Mouse (Mus musculus): ENCODE measurements around the gene Rbm34. TPM values are rescaled to one million over a fixed set of nuclear protein-coding genes. Genes with fewer than 3 reads are reported as not detected.

Rbm34 gene
- polyA plus RNA-seq, 1 experiment from 2014 or later = 22.5 TPM

- Histone ChIP-seq H3K4me3 (no peak overlapping the region), H3K36me3 (no peaks in the 10 kb centered on the region), H3K4me1 (peaks cover 28% of the 10 kb centered on the region), H3K9ac (no peak overlapping the region), H3K4me2 (no peak overlapping the region), H3K27me3 (replicated peaks) (peaks cover 23% of the 10 kb centered on the region), H3K27ac (no peak overlapping the region), H3K9me3 (replicated peaks) (no peaks in the 10 kb centered on the region)
- 68% methylated on average over 8 of the region's 8 CpGs for WGBS (ENCODE audit: insufficient replicate concordance)
- no peak for ATAC-seq
Observed at GRCm38 (mm10) chr8:126976608-126977348, 5.9 kb upstream of the Rbm34 start.

GRCm38 (mm10) chr8:126975706-126976105, 4.8 kb upstream of the Rbm34 start:
- no peak overlapping the region for H3K9ac ChIP-seq
- no peak overlapping the region for H3K4me2 ChIP-seq
- H3K4me1 ChIP-seq = peaks cover 34% of the 10 kb centered on the region
- H3K27ac ChIP-seq = no peak overlapping the region
- WGBS (ENCODE audit: insufficient replicate concordance) = 20% methylated on average over 1 of the region's 1 CpGs
- no peaks in the 10 kb centered on the region for H3K9me3 ChIP-seq (replicated peaks)
- H3K36me3 ChIP-seq = no peaks in the 10 kb centered on the region
- H3K4me3 ChIP-seq = no peak overlapping the region
- H3K27me3 ChIP-seq (replicated peaks) = peaks cover 23% of the 10 kb centered on the region
- ATAC-seq = no peak

GRCm38 (mm10) chr8:126974511-126974910, 3.6 kb upstream of the Rbm34 start:
- ATAC-seq = no peak
- no peak overlapping the region for H3K9ac ChIP-seq
- H3K4me1 ChIP-seq = peaks cover 42% of the 10 kb centered on the region
- no peaks in the 10 kb centered on the region for H3K36me3 ChIP-seq
- no peak overlapping the region for H3K27ac ChIP-seq
- no peak overlapping the region for H3K4me2 ChIP-seq
- H3K4me3 ChIP-seq = no peak overlapping the region
- 68% methylated on average over 4 of the region's 4 CpGs for WGBS (ENCODE audit: insufficient replicate concordance)
- H3K27me3 ChIP-seq (replicated peaks) = peaks cover 20% of the 10 kb centered on the region
- H3K9me3 ChIP-seq (replicated peaks) = no peaks in the 10 kb centered on the region

DNA sequence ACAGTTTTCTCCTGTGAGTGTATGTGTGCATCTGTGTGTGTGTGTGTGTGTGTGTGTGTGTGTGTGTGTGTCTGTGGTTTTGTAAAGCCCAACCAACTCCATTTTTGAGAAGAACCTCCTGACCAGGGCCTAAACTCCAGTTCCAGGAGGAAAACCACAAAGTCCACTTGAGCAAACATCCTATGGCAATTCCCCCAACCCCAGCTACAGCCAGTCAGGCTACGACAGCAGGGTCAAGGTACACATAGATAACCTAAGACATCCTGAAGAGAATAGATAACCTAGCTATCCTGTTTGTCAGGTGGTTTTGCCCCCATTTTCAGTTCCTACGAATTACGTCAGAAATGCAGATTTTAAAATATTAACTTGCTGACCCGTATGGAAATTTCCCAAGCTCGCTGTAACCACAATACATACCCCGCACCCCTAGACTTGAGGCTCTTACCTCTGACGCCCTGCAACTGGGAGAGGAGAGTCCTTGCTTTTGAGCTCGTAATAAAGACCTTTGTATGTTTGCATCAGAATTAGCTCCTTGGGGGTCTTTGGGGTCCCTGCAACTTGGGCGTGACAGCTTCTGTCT, 2.9 kb upstream of the Rbm34 start:
- Histone ChIP-seq H3K4me1 (peaks cover 41% of the 10 kb centered on the region), H3K27me3 (replicated peaks) (peaks cover 20% of the 10 kb centered on the region), H3K9me3 (replicated peaks) (no peaks in the 10 kb centered on the region), H3K4me2 (no peak overlapping the region), H3K36me3 (peaks cover 7% of the 10 kb centered on the region), H3K27ac (0 out of 2 replicates have a peak overlapping the region, but pooled peaks have one; percentile 24), H3K4me3 (no peak overlapping the region), H3K9ac (peak overlapping the region; percentile 6; the same call in 1 of the 2 replicates)
- 31% methylated on average over 9 of the region's 9 CpGs for WGBS (ENCODE audit: insufficient replicate concordance)
- no peak for ATAC-seq

- H3K9ac ChIP-seq = no peak overlapping the region
- no peaks in the 10 kb centered on the region for H3K9me3 ChIP-seq (replicated peaks)
- H3K27ac ChIP-seq = no peak overlapping the region
- 55% methylated on average over 2 of the region's 2 CpGs for WGBS (ENCODE audit: insufficient replicate concordance)
- H3K4me2 ChIP-seq = no peak overlapping the region
- peaks cover 47% of the 10 kb centered on the region for H3K4me1 ChIP-seq
- peaks cover 15% of the 10 kb centered on the region for H3K27me3 ChIP-seq (replicated peaks)
- peaks cover 18% of the 10 kb centered on the region for H3K36me3 ChIP-seq
- ATAC-seq = no peak
- no peak overlapping the region for H3K4me3 ChIP-seq
Observed at GRCm38 (mm10) chr8:126972649-126973048, 1.8 kb upstream of the Rbm34 start.

DNA sequence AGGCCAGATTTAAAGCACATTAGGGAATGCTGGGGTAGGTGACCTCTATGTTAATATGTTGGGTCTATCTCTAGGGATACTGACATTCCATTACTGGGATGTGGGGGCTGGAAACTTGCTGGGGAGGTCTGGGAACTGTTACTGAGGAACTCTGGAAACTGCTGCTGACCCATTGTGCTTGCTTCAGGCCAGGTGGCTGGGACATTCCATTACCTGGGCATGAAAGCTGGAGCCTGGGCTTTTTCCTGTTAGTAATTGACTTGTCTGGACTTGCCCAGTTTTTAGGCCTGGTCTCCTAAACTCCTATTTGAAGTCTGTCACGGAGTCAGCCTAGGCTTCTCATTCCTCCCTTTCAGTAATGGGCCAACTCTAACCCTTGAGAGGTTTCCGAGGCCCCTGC, 1.2 kb upstream of the Rbm34 start:
- no peak for ATAC-seq
- peaks cover 12% of the 10 kb centered on the region for H3K27me3 ChIP-seq (replicated peaks)
- H3K4me1 ChIP-seq = peaks cover 49% of the 10 kb centered on the region
- WGBS (ENCODE audit: insufficient replicate concordance) = 82% methylated on average over 2 of the region's 2 CpGs
- H3K4me2 ChIP-seq = no peak overlapping the region
- no peak overlapping the region for H3K4me3 ChIP-seq
- H3K36me3 ChIP-seq = peaks cover 24% of the 10 kb centered on the region
- no peak overlapping the region for H3K27ac ChIP-seq
- no peaks in the 10 kb centered on the region for H3K9me3 ChIP-seq (replicated peaks)
- H3K9ac ChIP-seq = no peak overlapping the region

- Histone ChIP-seq H3K4me1 (peaks cover 49% of the 10 kb centered on the region), H3K9ac (peak overlapping the region; percentile 90), H3K9me3 (replicated peaks) (no peaks in the 10 kb centered on the region), H3K27me3 (replicated peaks) (peaks cover 4% of the 10 kb centered on the region), H3K4me2 (peak overlapping the region; percentile 87), H3K36me3 (peaks cover 32% of the 10 kb centered on the region), H3K4me3 (peak overlapping the region; percentile 98), H3K27ac (peak overlapping the region; percentile 68)
- peak; percentile 31 for ATAC-seq
- 12% methylated on average over 13 of the region's 13 CpGs for WGBS (ENCODE audit: insufficient replicate concordance)
Observed at GRCm38 (mm10) chr8:126971314-126971664, 418 bp upstream of the Rbm34 start.

DNA sequence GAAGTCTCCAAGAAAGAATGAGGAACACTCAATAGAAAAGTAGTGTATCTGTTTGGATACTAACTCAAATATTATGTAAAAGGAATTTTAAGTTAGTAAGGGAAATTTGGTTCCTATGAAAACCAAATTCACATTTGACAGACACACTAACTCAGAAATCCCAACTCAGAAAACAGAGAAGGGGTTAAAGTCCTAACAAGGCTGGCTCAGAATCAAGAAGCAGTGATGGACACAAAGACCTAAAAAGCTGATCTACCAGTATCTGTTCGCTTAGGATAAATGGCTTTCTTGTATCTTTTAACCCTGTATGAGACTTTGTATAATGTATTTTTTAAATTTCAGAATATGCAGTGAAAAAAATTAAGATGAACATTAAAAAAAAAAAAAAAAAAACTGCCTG, 1.3 kb downstream of the Rbm34 start:
- Histone ChIP-seq H3K36me3 (peaks cover 49% of the 10 kb centered on the region), H3K4me2 (peak overlapping the region; percentile 87), H3K4me3 (no peak overlapping the region), H3K27ac (no peak overlapping the region), H3K4me1 (peaks cover 47% of the 10 kb centered on the region), H3K9ac (no peak overlapping the region), H3K9me3 (replicated peaks) (no peaks in the 10 kb centered on the region), H3K27me3 (replicated peaks) (no peaks in the 10 kb centered on the region)
- WGBS (ENCODE audit: insufficient replicate concordance) = 76% methylated on average over 1 of the region's 1 CpGs
- no peak for ATAC-seq

GRCm38 (mm10) chr8:126968107-126968506, 2.8 kb downstream of the Rbm34 start:
- no peaks in the 10 kb centered on the region for H3K27me3 ChIP-seq (replicated peaks)
- H3K9me3 ChIP-seq (replicated peaks) = no peaks in the 10 kb centered on the region
- 84% methylated on average over 6 of the region's 6 CpGs for WGBS (ENCODE audit: insufficient replicate concordance)
- H3K4me1 ChIP-seq = peaks cover 33% of the 10 kb centered on the region
- ATAC-seq = no peak
- no peak overlapping the region for H3K4me3 ChIP-seq
- no peak overlapping the region for H3K4me2 ChIP-seq
- no peak overlapping the region for H3K27ac ChIP-seq
- peaks cover 62% of the 10 kb centered on the region for H3K36me3 ChIP-seq
- no peak overlapping the region for H3K9ac ChIP-seq

DNA sequence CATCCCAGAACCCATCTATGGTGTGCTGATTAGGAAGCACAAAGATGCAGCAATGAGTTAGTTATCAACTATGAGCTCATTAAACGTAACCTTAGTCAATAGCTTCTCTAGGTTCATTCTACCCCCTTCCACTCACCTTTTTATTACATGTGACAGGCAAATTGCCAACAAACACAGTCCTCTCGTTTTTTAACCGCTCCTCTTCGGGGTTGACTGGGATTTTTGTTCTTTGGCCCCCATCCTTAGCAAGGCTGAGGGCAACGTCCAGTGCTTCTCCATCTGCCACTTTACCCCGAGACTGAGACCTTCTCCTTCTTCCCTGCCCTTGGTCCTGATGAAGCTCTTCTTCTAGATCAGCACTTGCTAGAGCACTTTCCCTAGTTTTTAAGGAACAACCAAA, 5.6 kb downstream of the Rbm34 start:
- no peak overlapping the region for H3K9ac ChIP-seq
- H3K4me2 ChIP-seq = no peak overlapping the region
- no peaks in the 10 kb centered on the region for H3K9me3 ChIP-seq (replicated peaks)
- H3K27me3 ChIP-seq (replicated peaks) = no peaks in the 10 kb centered on the region
- ATAC-seq = no peak
- H3K27ac ChIP-seq = no peak overlapping the region
- no peak overlapping the region for H3K4me3 ChIP-seq
- H3K4me1 ChIP-seq = peaks cover 22% of the 10 kb centered on the region
- peaks cover 90% of the 10 kb centered on the region for H3K36me3 ChIP-seq
- WGBS (ENCODE audit: insufficient replicate concordance) = 69% methylated on average over 6 of the region's 6 CpGs

DNA sequence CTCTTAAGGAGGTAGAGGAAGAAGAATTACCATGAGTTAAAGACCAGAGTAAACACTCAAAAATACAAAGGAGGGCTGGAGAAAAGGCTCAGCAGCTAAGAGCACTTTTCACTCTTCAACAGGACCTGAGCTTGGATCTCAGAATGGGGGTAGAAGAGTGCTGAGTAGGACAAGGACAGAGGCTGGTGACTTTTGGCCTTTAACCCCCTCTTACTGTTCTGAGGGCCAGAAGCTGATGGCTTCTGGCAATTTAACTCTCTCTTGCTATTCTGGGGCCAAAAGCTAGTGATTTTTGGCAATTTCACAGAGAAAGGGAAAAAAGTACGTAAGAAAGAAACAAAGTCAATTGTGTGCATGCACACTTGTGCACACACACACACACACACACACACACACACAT, 8.0 kb downstream of the Rbm34 start:
- WGBS (ENCODE audit: insufficient replicate concordance) = 91% methylated on average over 1 of the region's 1 CpGs
- ATAC-seq = no peak
- Histone ChIP-seq H3K9ac (no peak overlapping the region), H3K27me3 (replicated peaks) (no peaks in the 10 kb centered on the region), H3K9me3 (replicated peaks) (no peaks in the 10 kb centered on the region), H3K4me3 (no peak overlapping the region), H3K4me1 (peaks cover 3% of the 10 kb centered on the region; the same call in 1 of the 2 replicates), H3K4me2 (no peak overlapping the region), H3K27ac (no peak overlapping the region), H3K36me3 (peaks cover 97% of the 10 kb centered on the region)

DNA sequence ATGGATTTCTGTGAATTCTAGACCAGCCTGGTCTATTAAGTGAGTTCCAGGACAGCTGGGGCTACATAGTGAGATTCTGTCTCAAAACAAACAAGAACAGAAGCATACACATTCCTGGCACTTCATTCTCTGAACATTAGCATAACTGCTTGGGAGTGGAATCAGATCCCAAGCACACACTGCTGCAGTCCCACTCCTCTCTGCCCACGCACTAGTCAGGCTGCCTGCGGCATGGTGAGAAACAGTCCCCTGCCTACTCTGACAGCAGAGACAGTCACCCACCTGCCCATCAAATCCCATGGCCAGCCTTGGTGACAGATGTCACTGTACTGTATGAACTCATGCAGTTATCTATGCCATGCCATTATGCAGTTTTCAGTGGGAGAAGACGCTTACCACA, 9.4 kb downstream of the Rbm34 start:
- no peak for ATAC-seq
- H3K36me3 ChIP-seq = peaks cover 97% of the 10 kb centered on the region
- H3K27me3 ChIP-seq (replicated peaks) = no peaks in the 10 kb centered on the region
- no peak overlapping the region for H3K27ac ChIP-seq
- no peak overlapping the region for H3K9ac ChIP-seq
- WGBS (ENCODE audit: insufficient replicate concordance) = 92% methylated on average over 3 of the region's 3 CpGs
- H3K9me3 ChIP-seq (replicated peaks) = no peaks in the 10 kb centered on the region
- H3K4me2 ChIP-seq = no peak overlapping the region
- no peaks in the 10 kb centered on the region for H3K4me1 ChIP-seq
- H3K4me3 ChIP-seq = no peak overlapping the region
